Mouse (Mus musculus): ENCODE data around the gene Rasal1. TPM values are rescaled to one million over a fixed set of nuclear protein-coding genes. Genes with fewer than 3 reads are reported as not detected.

Gene Rasal1
- total RNA-seq, 2 experiments from 2014 or later: 14.3 TPM; not detected in 1

DNA sequence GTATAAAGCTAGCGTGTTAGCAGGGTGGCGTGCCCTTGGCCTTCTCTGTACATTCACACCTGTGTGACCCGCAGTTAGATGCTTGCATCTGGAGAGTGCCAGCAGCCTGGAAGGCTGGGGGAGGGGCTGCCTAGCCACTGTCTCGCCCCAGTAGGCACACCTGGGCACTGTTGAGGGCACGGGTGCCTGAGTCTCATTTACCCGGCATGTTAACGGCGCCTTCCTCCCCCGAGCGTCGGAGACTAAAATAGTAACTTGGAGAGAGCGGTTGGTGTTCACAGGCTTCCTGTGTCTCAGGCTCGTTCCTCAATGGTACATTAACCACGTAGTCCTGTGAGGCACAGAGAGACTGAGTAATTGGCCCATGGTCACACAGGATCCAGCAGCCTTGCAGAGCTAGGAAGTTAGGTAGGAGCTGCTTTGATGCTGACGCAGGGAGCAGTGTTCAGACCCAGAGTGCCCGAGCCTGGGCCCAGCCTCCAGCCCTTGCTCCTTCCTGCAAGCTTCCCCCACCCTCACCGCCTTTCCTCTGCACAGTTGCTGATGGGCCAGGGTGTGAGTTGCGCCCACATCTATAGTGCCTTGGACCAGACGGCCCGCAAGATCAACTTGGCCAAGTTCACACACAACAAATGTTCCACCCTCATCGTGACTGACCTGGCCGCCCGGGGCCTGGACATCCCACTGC, 27.4 kb upstream of the Rasal1 start:
- ATAC-seq (replicated peaks; ENCODE audit: low FRiP score, poor library complexity, severe bottlenecking): no peak

DNA sequence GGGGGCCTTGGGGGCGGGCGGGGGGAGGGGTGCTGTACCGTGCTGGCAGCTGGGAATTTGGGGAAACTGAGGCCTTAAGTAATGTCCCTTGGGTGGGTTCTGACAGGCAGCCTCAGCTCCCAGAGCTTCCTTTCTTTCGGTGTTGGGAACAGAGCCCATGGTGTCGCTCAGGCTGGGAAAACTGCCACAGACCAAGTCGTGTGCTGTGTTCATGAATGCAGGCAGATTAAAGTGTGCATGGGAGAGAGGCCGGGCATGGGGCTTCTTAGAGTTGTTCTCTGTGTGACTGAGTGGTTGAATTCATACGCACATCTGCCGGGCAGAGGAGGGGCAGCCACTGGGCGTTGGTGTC, 26.8 kb upstream of the Rasal1 start:
- ATAC-seq (replicated peaks; ENCODE audit: low FRiP score, poor library complexity, severe bottlenecking): no peak

DNA sequence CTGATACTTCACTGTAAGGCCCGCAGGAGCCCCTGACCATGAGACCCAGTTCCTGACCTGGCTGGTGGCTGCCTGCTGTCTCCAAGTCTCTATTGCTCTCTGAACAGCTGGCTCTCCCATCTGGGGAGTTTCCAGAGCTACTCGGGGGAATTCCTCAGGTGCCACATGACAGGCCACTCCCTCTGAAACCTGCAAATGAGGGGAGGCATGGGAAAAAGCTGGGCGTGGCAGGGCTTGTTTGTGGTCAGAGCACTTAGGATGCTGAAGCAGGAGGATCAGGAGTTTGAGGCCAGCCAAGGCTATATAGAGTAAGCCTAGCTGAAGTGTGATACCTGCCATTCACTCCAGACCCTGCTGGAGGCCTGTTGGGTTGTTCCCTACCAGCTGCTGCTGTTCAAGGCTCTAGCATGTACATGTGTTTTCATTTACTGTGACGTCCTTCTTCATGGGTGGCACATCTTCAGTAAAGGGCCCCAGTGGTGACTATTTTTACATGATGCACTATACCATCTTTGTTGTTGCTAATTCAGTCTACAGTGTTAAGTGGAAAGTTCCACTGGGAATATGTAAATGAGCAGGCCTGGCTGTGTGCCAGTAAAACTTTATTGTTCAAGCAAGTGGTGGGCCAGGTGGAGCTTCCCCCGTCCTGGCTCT, 26.3 kb upstream of the Rasal1 start:
- ATAC-seq (replicated peaks; ENCODE audit: low FRiP score, poor library complexity, severe bottlenecking): no peak

DNA sequence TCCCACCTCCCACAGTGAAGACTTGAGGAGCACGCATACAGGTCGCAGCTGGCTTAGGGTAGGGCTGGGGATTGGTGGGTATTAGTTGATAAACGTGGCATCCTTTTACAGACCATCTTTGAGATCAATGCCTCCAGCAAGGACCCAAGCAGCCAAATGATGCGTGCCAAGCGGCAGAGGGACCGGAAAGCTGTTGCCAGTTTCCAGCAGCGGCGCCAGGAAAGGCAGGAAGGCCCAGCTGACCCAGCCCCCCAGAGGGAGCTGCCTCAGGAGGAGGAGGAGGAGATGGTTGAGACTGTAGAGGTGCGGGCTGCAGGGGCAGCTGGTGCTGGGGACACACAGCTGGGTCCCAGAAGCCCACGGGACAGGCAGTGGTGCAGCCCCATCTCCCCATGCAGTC, 24.2 kb upstream of the Rasal1 start:
- ATAC-seq (replicated peaks; ENCODE audit: low FRiP score, poor library complexity, severe bottlenecking): no peak

DNA sequence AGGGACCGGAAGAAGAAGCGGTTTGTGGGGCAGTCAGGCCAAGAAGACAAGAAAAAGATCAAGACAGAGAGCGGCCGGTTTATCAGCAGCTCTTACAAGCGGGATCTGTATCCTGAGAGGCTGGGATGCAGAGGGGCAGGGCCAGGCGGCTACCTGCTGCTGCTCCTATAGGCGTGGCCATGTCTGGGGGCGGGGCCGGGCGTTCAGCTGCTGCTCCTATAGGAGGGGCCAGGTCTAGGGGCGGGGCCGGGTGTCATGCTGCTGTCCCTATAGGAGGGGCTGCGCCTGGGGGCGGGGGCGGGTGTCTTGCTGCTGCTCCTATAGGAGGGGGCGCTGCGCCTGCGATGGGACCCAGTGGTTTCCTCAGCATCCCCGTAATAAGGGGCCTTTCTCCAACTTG, 22.2 kb upstream of the Rasal1 start:
- no peak for ATAC-seq (replicated peaks; ENCODE audit: low FRiP score, poor library complexity, severe bottlenecking)

DNA sequence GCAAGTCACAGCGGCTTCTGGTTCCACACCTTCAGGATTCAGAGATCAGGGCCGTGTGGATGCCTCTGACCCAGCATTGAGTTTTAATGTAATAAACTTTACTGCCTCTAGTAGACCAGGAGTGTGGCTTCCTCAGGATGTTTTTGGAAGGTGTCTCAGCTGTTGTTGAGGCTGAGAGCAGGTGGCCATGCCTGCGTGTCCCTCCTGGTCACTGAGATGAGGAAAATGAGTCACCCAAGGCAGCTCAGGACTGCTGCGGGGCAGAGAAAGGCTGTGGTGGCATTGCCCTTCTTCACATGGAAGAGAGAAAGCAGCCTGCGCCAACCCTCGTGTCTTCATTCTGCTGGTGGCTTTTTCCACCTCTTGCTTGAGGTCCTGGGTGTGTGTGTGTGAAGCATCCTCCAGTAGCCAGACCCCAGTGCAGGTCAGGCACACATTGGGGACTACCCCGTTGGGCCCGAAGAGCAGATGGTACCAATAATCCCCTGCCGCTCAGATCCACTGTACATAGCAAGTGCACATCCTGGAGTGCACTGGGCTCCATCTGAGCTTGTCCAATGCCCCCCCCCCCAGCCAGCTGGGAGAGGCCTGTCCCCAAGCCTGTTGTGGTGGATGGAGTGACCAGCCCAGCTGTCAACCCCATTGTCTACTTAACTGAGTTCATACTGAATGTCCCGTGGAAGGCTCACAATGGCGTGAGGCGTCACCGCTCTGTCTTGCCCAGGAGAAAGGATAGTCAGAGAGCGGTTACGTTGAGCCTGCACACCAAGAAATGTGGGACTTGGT, 20.9 kb upstream of the Rasal1 start:
- no peak for ATAC-seq (replicated peaks; ENCODE audit: low FRiP score, poor library complexity, severe bottlenecking)

DNA sequence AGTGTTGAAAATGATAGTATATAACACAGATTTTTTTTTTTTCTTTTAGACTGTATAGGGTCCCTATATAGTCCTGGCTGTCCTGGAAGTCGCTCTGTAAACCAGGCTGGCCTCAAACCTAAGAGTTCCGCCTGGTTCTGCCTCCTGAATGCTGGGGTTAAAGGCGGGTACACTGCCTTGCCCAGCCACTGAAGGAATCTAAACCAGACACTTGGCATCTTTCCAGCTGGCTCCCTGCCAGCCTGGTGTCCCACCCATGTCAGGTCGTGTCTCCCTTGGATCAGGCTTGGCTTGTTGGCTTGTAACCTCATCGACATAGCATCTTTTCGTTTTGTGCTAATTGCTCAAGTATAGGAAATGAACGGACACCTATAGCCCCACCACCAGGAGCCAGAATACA, 20.0 kb upstream of the Rasal1 start:
- no peak for ATAC-seq (replicated peaks; ENCODE audit: low FRiP score, poor library complexity, severe bottlenecking)

DNA sequence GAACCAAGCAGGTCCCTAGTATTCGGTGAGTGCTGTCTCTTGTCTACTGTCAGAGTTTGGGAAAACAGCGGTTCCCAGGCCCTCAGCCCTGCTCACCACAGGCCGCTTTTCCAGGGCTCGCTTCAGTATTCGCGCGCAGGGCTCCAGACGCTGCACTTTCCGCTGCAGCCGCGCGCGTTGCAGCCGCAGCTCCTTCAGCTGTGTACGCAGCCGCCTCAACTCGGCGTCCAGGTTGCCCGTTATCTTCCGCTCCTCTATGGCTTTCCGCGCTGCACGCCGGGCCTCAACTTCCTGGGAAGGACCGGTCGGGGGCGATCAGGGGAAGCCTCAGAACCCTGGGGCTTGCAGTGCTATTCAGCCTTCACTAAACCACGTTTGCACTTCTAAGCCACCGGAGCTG, 17.5 kb upstream of the Rasal1 start:
- ATAC-seq (replicated peaks; ENCODE audit: low FRiP score, poor library complexity, severe bottlenecking): no peak

DNA sequence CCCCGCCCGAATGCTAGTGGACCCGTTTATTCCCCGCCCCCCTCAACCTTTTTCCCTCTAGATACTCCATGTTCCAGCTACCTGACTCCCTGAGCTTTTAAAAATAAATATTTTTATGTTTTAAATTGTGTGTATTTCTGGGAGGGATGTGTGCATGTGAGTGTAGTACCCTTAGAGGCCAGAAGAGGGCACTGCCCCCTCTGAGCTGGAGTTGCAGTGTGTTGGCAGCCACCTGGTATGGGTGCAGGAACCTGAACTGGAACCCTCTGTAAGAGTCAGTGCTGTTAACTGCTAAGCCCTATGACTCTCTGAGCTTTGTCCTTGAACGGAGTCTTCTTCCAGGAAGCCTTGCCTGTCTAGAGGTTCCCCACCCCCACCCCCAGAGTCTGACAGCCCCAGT, 16.7 kb upstream of the Rasal1 start:
- ATAC-seq (replicated peaks; ENCODE audit: low FRiP score, poor library complexity, severe bottlenecking): no peak

DNA sequence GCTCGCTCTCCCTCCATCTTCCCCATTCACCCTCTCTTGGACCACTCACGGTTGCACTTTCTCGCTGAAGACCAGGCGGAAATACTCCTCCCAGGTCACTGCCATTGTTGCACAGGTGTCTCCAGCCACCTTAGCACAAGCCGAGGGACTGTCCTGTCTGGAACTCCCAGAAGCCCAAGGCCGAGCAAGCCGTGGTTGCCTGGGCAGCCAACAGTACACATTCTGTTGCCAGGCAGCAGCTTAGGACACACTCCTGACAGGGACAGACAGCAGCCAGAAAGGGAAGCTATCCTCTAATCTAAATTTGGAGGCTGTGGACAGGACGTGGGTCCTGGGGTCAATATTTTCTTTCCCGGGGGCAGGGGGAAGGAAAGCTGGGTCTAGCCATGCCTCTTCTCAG, 14.5 kb upstream of the Rasal1 start, which contains the start of gene Cfap73:
Gene Cfap73, minus strand, starts transcription at position 105 of the 400 bp plus-strand sequence.
- ATAC-seq (replicated peaks; ENCODE audit: low FRiP score, poor library complexity, severe bottlenecking): no peak

DNA sequence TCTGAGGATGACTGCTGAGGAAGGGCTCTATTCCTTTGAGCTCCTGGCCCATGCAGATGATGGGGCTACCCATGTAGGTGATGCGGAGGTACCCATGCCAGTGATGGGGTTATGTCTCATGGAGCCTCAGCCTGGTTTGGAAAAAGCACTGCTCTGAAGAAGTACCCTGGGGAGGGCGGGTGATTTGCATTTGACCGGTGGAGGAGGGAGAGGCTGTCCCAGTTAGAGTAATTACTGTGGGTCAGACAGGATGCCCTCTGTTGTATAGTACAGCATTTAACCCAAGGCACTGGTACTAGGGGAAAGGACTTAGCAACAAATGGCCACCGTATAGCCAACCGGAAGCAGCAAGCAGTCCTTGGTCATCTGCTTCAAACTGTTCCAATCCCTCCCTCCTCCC, 13.8 kb upstream of the Rasal1 start:
- ATAC-seq (replicated peaks; ENCODE audit: low FRiP score, poor library complexity, severe bottlenecking): no peak

DNA sequence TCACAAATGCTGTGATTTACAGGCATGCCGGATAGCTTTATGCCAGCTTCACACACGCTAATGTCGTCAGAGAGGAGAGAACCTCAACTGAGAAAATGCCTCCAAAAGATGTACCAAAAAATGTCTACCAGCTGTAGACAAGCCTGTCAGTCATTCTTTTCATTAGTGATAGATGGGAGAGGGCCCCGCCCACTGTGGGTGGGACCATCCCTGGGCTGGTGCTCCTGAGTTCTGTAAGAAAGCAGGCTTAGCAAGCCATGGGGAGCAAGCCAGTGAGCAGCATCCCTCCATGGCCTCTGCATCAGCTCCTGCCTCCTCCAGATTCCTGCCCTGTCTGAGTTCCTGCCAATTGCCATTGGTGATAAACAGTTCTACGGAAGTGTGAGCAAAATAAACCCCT, 13.0 kb upstream of the Rasal1 start:
- no peak for ATAC-seq (replicated peaks; ENCODE audit: low FRiP score, poor library complexity, severe bottlenecking)

DNA sequence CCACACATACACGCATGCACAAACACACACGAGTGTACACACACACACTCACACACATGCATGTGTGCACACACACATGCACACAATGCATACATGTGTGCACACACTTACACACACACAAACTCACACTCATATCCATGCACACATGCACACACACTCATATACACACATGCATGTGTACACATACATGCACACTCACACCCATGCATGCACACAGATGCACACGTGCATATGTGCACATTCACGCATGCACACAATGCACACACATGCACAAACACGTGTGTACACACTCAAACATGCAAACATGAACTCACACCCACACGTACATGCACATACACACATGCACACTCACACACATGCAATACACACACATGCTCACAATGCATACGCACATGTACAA, 8.5 kb upstream of the Rasal1 start:
- no peak for ATAC-seq (replicated peaks; ENCODE audit: low FRiP score, poor library complexity, severe bottlenecking)

DNA sequence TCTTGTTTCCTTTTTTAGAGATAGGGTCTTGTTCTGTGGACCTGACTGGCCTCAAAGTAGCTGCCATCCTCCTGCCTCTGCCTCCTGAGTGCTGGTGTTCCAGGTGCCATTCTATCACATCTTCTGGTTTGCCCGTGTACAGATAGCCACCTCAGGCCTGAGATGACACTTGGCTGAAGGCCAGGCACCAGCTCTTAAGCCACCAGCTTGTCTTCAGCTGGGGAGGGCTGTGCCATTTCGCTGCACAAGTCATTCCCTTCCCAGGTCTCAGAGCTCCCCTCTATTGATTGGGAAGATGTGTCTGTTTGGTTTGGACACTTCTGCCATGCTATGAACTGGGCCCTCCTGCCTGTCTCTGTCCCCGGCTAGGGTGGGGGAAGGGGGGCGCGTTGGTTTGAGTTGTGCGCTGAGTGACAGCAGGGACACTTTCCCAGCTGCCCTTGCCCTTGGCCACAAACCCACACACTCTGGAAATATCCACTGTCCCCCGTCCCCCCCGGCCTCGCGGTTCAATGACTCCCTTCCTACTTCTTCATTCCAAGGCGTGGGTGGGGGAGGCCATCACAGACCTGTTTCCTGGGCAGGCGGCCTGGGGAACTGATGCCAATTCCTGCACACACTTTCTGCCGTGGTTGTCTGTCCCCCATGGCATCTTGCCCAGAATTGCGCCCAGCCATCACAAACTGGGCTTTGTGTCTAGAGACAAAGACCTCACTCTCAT, 5.1 kb upstream of the Rasal1 start:
- ATAC-seq (replicated peaks; ENCODE audit: low FRiP score, poor library complexity, severe bottlenecking): no peak

DNA sequence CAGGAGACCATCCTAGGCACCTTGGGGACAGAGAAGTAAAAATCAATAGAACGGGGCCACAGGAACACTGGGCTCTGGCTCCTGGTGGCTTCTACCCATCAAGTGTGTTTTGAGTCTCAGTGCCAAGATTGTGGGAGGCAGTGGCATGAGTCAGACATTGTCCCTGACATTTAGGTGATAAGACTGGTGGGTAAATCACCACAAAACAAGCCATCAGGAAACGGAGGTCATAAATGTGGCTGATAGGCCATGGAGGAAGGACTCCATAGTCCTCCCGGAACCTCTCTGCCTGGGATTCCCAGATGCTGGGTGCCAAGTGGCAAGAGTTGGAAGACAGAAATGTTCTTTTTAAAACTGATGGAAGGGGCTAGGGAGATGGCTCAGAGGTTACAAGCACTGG, 4.4 kb upstream of the Rasal1 start:
- ATAC-seq (replicated peaks; ENCODE audit: low FRiP score, poor library complexity, severe bottlenecking): no peak

DNA sequence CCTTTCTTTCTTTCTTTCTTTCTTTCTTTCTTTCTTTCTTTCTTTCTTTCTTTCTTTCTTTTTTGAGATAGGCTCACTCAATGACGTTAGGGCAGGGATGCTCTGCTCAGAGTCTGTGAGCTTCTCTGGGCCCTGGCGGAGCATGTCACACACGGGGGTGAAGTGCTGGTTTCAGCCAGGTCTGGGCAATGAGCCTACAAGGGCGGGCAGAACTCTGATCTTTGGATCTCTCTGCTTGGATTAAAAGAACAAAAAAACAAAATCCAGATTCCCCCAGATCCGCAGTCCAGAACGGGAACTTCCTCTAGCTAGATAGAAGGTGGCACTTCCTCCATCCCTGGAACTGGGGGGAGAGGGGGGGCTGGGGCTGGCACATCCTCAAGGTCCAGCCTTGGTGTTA, 2.8 kb upstream of the Rasal1 start:
- ATAC-seq (replicated peaks; ENCODE audit: low FRiP score, poor library complexity, severe bottlenecking): no peak

DNA sequence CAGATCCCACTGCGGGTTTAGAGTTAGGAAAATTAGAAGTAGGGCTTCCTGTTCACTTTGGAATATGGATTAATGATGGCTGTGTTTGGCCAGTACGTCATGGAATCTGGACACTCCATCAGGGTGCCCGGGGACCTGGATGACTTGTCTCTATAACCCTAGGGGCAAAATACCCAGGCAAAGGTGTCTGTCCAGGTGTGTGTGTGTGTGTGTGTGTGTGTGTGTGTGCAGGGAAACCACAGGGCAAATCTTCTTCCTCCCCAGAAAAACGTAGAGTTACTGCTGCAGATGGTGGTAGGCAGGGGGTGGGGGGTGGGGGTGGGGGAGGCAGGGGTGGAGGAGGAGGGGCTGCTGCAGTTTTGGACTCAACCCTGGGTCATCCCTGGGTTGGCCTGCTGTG, 1.3 kb upstream of the Rasal1 start:
- no peak for ATAC-seq (replicated peaks; ENCODE audit: low FRiP score, poor library complexity, severe bottlenecking)

DNA sequence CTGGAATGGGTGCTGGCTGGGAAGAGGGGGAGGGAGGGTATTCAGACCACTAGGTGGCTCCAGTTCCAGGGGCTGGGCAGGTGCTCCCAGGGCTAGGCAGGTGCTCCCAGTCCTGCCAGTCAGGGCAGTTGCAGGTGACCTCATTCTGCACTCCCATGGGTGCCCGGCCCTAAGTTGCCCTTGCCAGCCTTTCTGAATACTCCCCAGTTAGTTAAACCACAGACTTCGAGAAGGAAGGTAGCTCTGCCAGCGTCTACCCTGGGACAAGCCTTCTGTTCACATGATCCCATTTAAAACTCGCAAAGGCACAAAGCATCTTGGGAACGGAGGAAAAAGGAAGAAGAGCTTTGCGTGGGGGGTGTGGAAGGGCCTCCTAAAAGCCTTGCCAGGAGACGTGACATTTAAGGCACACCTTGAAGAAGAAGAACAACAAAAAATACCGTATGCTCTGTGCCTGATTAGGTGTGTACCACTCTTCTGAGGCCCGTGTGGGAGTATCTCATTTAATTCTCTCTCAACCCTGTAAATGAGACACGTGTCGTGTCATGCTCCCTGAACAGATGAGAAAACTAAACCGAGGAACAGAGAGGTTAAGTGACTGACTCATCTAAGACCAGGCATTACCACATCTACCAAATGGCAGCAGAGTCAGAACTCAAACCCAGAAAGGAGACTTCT, 659 bp upstream of the Rasal1 start:
- no peak for ATAC-seq (replicated peaks; ENCODE audit: low FRiP score, poor library complexity, severe bottlenecking)

DNA sequence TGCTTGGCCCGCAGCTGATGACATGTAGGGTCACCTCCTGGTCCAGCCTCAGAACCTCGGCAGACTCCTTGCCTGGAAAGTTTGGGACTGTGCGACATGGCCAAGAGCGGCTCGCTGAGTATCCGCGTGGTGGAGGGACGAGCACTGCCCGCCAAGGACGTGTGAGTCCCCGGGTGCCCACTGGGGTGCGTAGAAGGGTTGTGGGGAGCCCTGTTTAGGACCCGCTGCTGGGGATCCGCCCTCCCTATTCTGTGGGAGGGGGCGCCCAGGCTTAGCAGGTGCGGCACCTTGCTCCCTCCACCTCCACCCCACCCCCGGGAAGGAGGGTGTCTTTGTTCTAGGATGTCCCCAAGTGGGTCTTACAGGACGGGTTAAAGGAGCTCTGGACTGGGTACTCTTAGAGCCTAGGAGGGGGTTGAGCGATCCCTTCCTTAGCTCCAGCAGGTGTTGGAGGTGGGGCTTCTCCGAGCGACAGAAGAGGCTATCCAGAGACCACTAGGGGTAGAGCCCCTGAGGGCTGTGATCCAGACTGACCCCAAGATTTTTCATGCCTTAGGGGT, 842 bp downstream of the Rasal1 start:
- 0 out of 2 replicates have a peak, but pooled peaks have one; percentile 12 for ATAC-seq (replicated peaks; ENCODE audit: low FRiP score, poor library complexity, severe bottlenecking)

DNA sequence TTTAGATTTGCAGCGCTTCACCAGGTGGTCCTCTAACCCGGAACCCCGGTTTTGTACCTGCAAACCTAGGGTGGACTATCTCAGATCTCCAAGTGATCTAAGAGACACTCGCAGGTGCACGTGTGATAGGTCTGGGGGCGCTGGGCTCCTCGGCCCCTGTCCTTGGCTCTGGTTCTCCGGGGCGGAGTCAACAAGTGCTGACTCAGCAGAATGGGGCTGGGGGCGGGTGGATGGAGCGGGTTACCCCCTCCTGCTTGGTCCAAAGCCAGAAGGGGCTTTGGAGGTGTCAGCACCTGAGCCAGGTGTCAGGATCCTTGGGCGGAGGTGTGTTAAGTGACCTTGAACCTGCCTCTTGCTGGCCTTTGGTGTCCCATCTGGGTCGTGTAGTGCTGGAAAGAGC, 1.3 kb downstream of the Rasal1 start:
- no peak for ATAC-seq (replicated peaks; ENCODE audit: low FRiP score, poor library complexity, severe bottlenecking)
